Mouse (Mus musculus): Measurements from ENCODE around the gene Pramel3. TPM values are rescaled to one million over a fixed set of nuclear protein-coding genes. Genes with fewer than 3 reads are reported as not detected.

Pramel3 gene
- 17.5 TPM for polyA plus RNA-seq (2014; fragmentation: Illumina TruSeq; extraction: RNeasy Lipid Tissue Mini Kit (QIAGEN cat#74804); ENCODE audit: low read depth, low replicate concordance)

GRCm38 (mm10) chrX:135302007-135302406 lies at the start of gene Pramel3:
TSS of gene Pramel3 (plus strand) at chrX:135302307.

Other genes with a start within 250 kb of the Pramel3 start
- 22.7 TPM for gene Gm15023, start 124.7 kb upstream of the Pramel3 start, polyA plus RNA-seq (2014; fragmentation: Illumina TruSeq; extraction: RNeasy Lipid Tissue Mini Kit (QIAGEN cat#74804); ENCODE audit: low read depth, low replicate concordance)
- not detected for gene Tceal6, start 91.6 kb upstream of the Pramel3 start, polyA plus RNA-seq (2014; fragmentation: Illumina TruSeq; extraction: RNeasy Lipid Tissue Mini Kit (QIAGEN cat#74804); ENCODE audit: low read depth, low replicate concordance)
- 27.7 TPM for gene Gm5128, start 71.0 kb downstream of the Pramel3 start, polyA plus RNA-seq (2014; fragmentation: Illumina TruSeq; extraction: RNeasy Lipid Tissue Mini Kit (QIAGEN cat#74804); ENCODE audit: low read depth, low replicate concordance)
- 15.6 TPM for gene Gm7903, start 131.5 kb downstream of the Pramel3 start, polyA plus RNA-seq (2014; fragmentation: Illumina TruSeq; extraction: RNeasy Lipid Tissue Mini Kit (QIAGEN cat#74804); ENCODE audit: low read depth, low replicate concordance)
- gene AV320801, start 192.3 kb downstream of the Pramel3 start, polyA plus RNA-seq (2014; fragmentation: Illumina TruSeq; extraction: RNeasy Lipid Tissue Mini Kit (QIAGEN cat#74804); ENCODE audit: low read depth, low replicate concordance) = 21.4 TPM